Mouse (Mus musculus) E14TG2a.4 (cell line): ENCODE data around the gene Rfx8.

Source experiments
- CTCF ChIP-seq: conservative IDR thresholded peaks from 2 replicates; pipeline ENCODE4 v1.5.1; 2014; ENCODE audit warnings: low read length
- NANOG ChIP-seq: IDR thresholded peaks from 2 replicates; pipeline ENCODE4 v1.6.1; 2014; ENCODE audit warnings: borderline replicate concordance, low read length, mixed read lengths
- POU5F1 ChIP-seq: IDR thresholded peaks from 2 replicates; pipeline ENCODE4 v1.6.1; 2014; ENCODE audit warnings: low read length, borderline replicate concordance

GRCm38 (mm10) chr1:39701274-39701602, 19.6 kb downstream of the Rfx8 start:
- TF ChIP-seq CTCF (no peak), NANOG (no peak), POU5F1 (no peak)
